In genomic region chr10:68274900-68275760, GRCm38 (mm10) we compare ENCODE assay signal across 8 mouse cellular contexts. TPM values are rescaled to one million over a fixed set of nuclear protein-coding genes. Genes with fewer than 3 reads are reported as not detected.
DNase-seq lines count a peak whose midpoint lies in the region; ATAC-seq and TF ChIP-seq lines count a peak whose summit lies in the region.

No protein-coding gene starts in this region.

- no peaks in the 10 kb centered on the region for H3K4me1 ChIP-seq in forebrain, embryonic 11.5 days (replicated peaks; ENCODE audit: control insufficient read depth, insufficient read depth, low read length)
- no peaks in the 10 kb centered on the region for H3K4me1 ChIP-seq in stomach, postnatal 0 days (replicated peaks; ENCODE audit: control insufficient read depth, insufficient read depth)

- TF ChIP-seq CTCF in stomach, postnatal 0 days (IDR thresholded peaks at IDR 0.05; ENCODE audit: low read depth): peak; percentile 28

- no peak overlapping the region for H3K9ac ChIP-seq in forebrain, embryonic 11.5 days (ENCODE audit: low read length)
- H3K9ac ChIP-seq in stomach, postnatal 0 days (ENCODE audit: low read length): no peak overlapping the region

- DNase-seq in adrenal gland, adult (ENCODE audit: inconsistent age in 2 of 2, low spot score in 1 of 2): peak; percentile 52 to 81
- no peak for DNase-seq in adrenal gland, postnatal 10 days
- DNase-seq in adipocyte (ENCODE audit: low spot score): peak; percentile 47
- DNase-seq in forebrain, embryonic 11.5 days (ENCODE audit: low spot score): peak; percentile 65
- peak; percentile 29 for DNase-seq in heart, postnatal 25 days (ENCODE audit: low spot score)
- peak; percentile 62 to 64 for DNase-seq in kidney, postnatal 36 days
- peak; percentile 47 for DNase-seq in lung, postnatal 36 days
- peak; percentile 47 for DNase-seq in stomach, postnatal 0 days (ENCODE audit: low spot score)

- no peak overlapping the region for H3K27ac ChIP-seq in forebrain, embryonic 11.5 days (ENCODE audit: low read depth, low read length)
- H3K27ac ChIP-seq in stomach, postnatal 0 days (replicated peaks): peak overlapping the region; percentile 31; the same call in 1 of the 2 replicates

- ATAC-seq in forebrain, embryonic 11.5 days (replicated peaks; ENCODE audit: low FRiP score): no peak
- ATAC-seq in stomach, postnatal 0 days (ENCODE audit: low FRiP score, low TSS enrichment): peak; percentile 49; the same call in 1 of the 2 replicates

- H3K4me3 ChIP-seq in forebrain, embryonic 11.5 days (ENCODE audit: low read depth, low read length): no peak overlapping the region
- no peak overlapping the region for H3K4me3 ChIP-seq in stomach, postnatal 0 days (ENCODE audit: low read depth, low read length)

- no peak for TF ChIP-seq EP300 in stomach, postnatal 0 days (optimal IDR thresholded peaks at IDR 0.05)

- peak overlapping the region; percentile 11; the same call in 1 of the 2 replicates for H3K4me2 ChIP-seq in forebrain, embryonic 11.5 days (ENCODE audit: low read depth, low read length, severe bottlenecking)
- peak overlapping the region; percentile 68 for H3K4me2 ChIP-seq in stomach, postnatal 0 days (replicated peaks; ENCODE audit: low read depth)

- WGBS in forebrain, embryonic 11.5 days: 25% methylated on average over 18 of the region's 18 CpGs
- 30% methylated on average over 18 of the region's 18 CpGs for WGBS in stomach, postnatal 0 days

- intact Hi-C loops in heart, postnatal 25 days (cut with DNase I): loop anchor here (5.0 kb wide), 1 partner anchor 128 kb away; no protein-coding TSS in a partner anchor

- no peaks in the 10 kb centered on the region for H3K27me3 ChIP-seq in forebrain, embryonic 11.5 days (ENCODE audit: control insufficient read depth, insufficient read depth, low read length)
- no peaks in the 10 kb centered on the region for H3K27me3 ChIP-seq in stomach, postnatal 0 days (ENCODE audit: control insufficient read depth, insufficient read depth, low read length)

- no peaks in the 10 kb centered on the region for H3K36me3 ChIP-seq in forebrain, embryonic 11.5 days (ENCODE audit: control insufficient read depth, insufficient read depth, low read length)
- H3K36me3 ChIP-seq in stomach, postnatal 0 days (ENCODE audit: control insufficient read depth, insufficient read depth, low read length): no peaks in the 10 kb centered on the region

- no peaks in the 10 kb centered on the region for H3K9me3 ChIP-seq in forebrain, embryonic 11.5 days (ENCODE audit: control insufficient read depth, low read length)
- H3K9me3 ChIP-seq in stomach, postnatal 0 days (ENCODE audit: control insufficient read depth, low read length): no peaks in the 10 kb centered on the region

RNA-seq across cellular contexts. Expression of gene Arid5b, which starts 3.4 kb away (rescaled TPM):
- total RNA-seq in adrenal gland, postnatal 10 days (2021): 10 to 100 TPM; 25.8 to 31.5 TPM
- polyA plus RNA-seq in forebrain, embryonic 11.5 days (2014; fragmentation: Nextera tagmentation; extraction: Ambion mirVana): 16.0 and 17.1 TPM in 2 replicates
- total RNA-seq in heart, postnatal 25 days (2021): 10 to 100 TPM; 22.5 to 28.3 TPM
- 17.9 and 18.3 TPM in 2 replicates for polyA plus RNA-seq in stomach, postnatal 0 days (2015; fragmentation: Nextera tagmentation; extraction: Ambion mirVana)
